Mouse (Mus musculus) liver, embryonic 15.5 days (tissue): Measurements from ENCODE around the gene Nkiras2. TPM values are rescaled to one million over a fixed set of nuclear protein-coding genes. Genes with fewer than 3 reads are reported as not detected.

Source experiments
- ATAC-seq: fragments of 200-750 bp; cut with Nextera tagmentation; 2 replicates; pipeline ENCODE4 v1.8.0; 2017; ENCODE audit warnings: moderate number of reproducible peaks, mild to moderate bottlenecking, moderate library complexity; ENCODE audit not compliant: insufficient read depth
- H3K27ac ChIP-seq: fragments of 300-500 bp; sonication (generic); replicated peaks from 2 replicates; pipeline ENCODE4 v1.5.1; 2015; ENCODE audit warnings: mild to moderate bottlenecking, inconsistent platforms
- H3K27me3 ChIP-seq: fragments of 300-500 bp; sonication (generic); 2 replicates; pipeline ENCODE4 v1.6.1; 2015; ENCODE audit warnings: mild to moderate bottlenecking, inconsistent platforms
- H3K36me3 ChIP-seq: fragments of 300-500 bp; sonication (generic); replicated peaks from 2 replicates; pipeline ENCODE4 v1.6.1; 2015; ENCODE audit warnings: moderate library complexity, mild to moderate bottlenecking, inconsistent platforms
- H3K4me1 ChIP-seq: fragments of 300-500 bp; sonication (generic); replicated peaks from 2 replicates; pipeline ENCODE4 v1.6.1; 2015; ENCODE audit warnings: inconsistent platforms
- H3K4me2 ChIP-seq: fragments of 300-500 bp; sonication (generic); 2 replicates; pipeline ENCODE4 v1.6.1; 2015; ENCODE audit warnings: moderate library complexity, mild to moderate bottlenecking, inconsistent platforms
- H3K4me3 ChIP-seq: fragments of 300-500 bp; sonication (generic); replicated peaks from 2 replicates; pipeline ENCODE4 v1.5.1; 2015; ENCODE audit warnings: mild to moderate bottlenecking, inconsistent platforms
- H3K9ac ChIP-seq: fragments of 300-500 bp; sonication (generic); 2 replicates; pipeline ENCODE4 v1.6.1; 2015; ENCODE audit warnings: moderate library complexity, mild to moderate bottlenecking, inconsistent platforms
- H3K9me3 ChIP-seq: fragments of 300-500 bp; sonication (generic); replicated peaks from 2 replicates; pipeline ENCODE4 v1.6.1; 2016; ENCODE audit warnings: inconsistent platforms
- WGBS: fragments of 180-500 bp; shearing (Covaris S2); methylation state at CpG from one replicate; pipeline ENCODE4 v1.1.7; 2015; ENCODE audit warnings: mixed read lengths; ENCODE audit not compliant: insufficient replicate concordance; 5-methylcytosine and 5-hydroxymethylcytosine counted together
- polyA plus RNA-seq: library from polyadenylated mRNA; unstranded; fragments of >200 nt; fragmentation: Nextera tagmentation; extraction: Ambion mirVana; gene quantifications from 2 replicates; pipeline ENCODE4 v1.2.1, GENCODE M21; 2015

Gene Nkiras2
- 18.8 and 19.2 TPM in 2 replicates for polyA plus RNA-seq

- H3K4me3 ChIP-seq, result peak within 1 kb of the TSS; percentile 92
- peaks cover 54% of the 10 kb centered on the region for H3K4me1 ChIP-seq
- under 1% methylated on average over 35 of the region's 36 CpGs for WGBS
- H3K9me3 ChIP-seq, result no peaks in the 10 kb centered on the region
- no peaks in the 10 kb centered on the region for H3K27me3 ChIP-seq
- peak within 1 kb of the TSS; percentile 82 for H3K27ac ChIP-seq
- peak within 1 kb of the TSS; percentile 85 for H3K9ac ChIP-seq
- H3K4me2 ChIP-seq, result peak within 1 kb of the TSS; percentile 86
- ATAC-seq, result peak; percentile 62
- no peaks in the 10 kb centered on the region for H3K36me3 ChIP-seq
These were observed at the start of gene Nkiras2 for GRCm38 (mm10) chr11:100618761-100619484. Gene Nkiras2 (plus strand): TSS chr11:100619244.

- H3K27ac ChIP-seq, result no peak overlapping the region
- H3K9me3 ChIP-seq, result no peaks in the 10 kb centered on the region
- no peak overlapping the region for H3K4me2 ChIP-seq
- no peak overlapping the region for H3K4me3 ChIP-seq
- ATAC-seq, result no peak
- H3K27me3 ChIP-seq, result peaks cover 16% of the 10 kb centered on the region
- H3K4me1 ChIP-seq, result peaks cover 16% of the 10 kb centered on the region
- no peaks in the 10 kb centered on the region for H3K36me3 ChIP-seq
- 47% methylated on average over 9 of the region's 9 CpGs for WGBS
- H3K9ac ChIP-seq, result no peak overlapping the region
These were observed 49.3 kb upstream of the Nkiras2 start for GRCm38 (mm10) chr11:100569789-100570188.

- Histone ChIP-seq H3K4me3 (peak overlapping the region; percentile 14), H3K27me3 (peaks cover 16% of the 10 kb centered on the region)
These were observed 48.4 kb upstream of the Nkiras2 start for GRCm38 (mm10) chr11:100570430-100571201.

GRCm38 (mm10) chr11:100571202-100571567 is 47.9 kb upstream of the Nkiras2 start:
- no peak for ATAC-seq
- Histone ChIP-seq H3K4me2 (peak overlapping the region; percentile 56), H3K9me3 (no peaks in the 10 kb centered on the region), H3K27me3 (peaks cover 16% of the 10 kb centered on the region), H3K36me3 (no peaks in the 10 kb centered on the region), H3K4me3 (peak overlapping the region; percentile 14), H3K4me1 (peaks cover 30% of the 10 kb centered on the region), H3K27ac (no peak overlapping the region), H3K9ac (no peak overlapping the region)
- 11% methylated on average over 16 of the region's 16 CpGs for WGBS

More at GRCm38 (mm10) chr11:100570430-100571201, 48.4 kb upstream of the Nkiras2 start:
- H3K9me3 ChIP-seq, result no peaks in the 10 kb centered on the region
- H3K36me3 ChIP-seq, result no peaks in the 10 kb centered on the region
- ATAC-seq, result no peak; the same call in 1 of the 2 replicates
- H3K9ac ChIP-seq, result no peak overlapping the region
- WGBS, result 7% methylated on average over 8 of the region's 8 CpGs
- H3K4me1 ChIP-seq, result peaks cover 24% of the 10 kb centered on the region
- peak overlapping the region; percentile 56 for H3K4me2 ChIP-seq
- no peak overlapping the region for H3K27ac ChIP-seq

- WGBS, result 37% methylated on average over 3 of the region's 3 CpGs
- Histone ChIP-seq H3K36me3 (peaks cover 4% of the 10 kb centered on the region; the same call in 1 of the 2 replicates), H3K9me3 (no peaks in the 10 kb centered on the region), H3K27ac (0 out of 2 replicates have a peak overlapping the region, but pooled peaks have one; percentile 42), H3K4me1 (peaks cover 34% of the 10 kb centered on the region), H3K27me3 (peaks cover 16% of the 10 kb centered on the region), H3K9ac (peak overlapping the region; percentile 45; the same call in 1 of the 2 replicates), H3K4me3 (peak overlapping the region; percentile 68), H3K4me2 (peak overlapping the region; percentile 80)
- ATAC-seq, result no peak
These were observed 44.9 kb upstream of the Nkiras2 start for GRCm38 (mm10) chr11:100574188-100574587.

- Histone ChIP-seq H3K27ac (peak within 1 kb of the TSS; percentile 42; the same call in 1 of the 2 replicates), H3K27me3 (peaks cover 16% of the 10 kb centered on the region), H3K4me1 (peaks cover 34% of the 10 kb centered on the region), H3K9ac (peak within 1 kb of the TSS; percentile 45), H3K9me3 (no peaks in the 10 kb centered on the region), H3K4me2 (peak within 1 kb of the TSS; percentile 80), H3K4me3 (peak within 1 kb of the TSS; percentile 68), H3K36me3 (peaks cover 11% of the 10 kb centered on the region; the same call in 1 of the 2 replicates)
- WGBS, result 1% methylated on average over 47 of the region's 47 CpGs
- peak; percentile 57 for ATAC-seq
These were observed 44.1 kb upstream of the Nkiras2 start, which contains the start of gene Cnp for GRCm38 (mm10) chr11:100574708-100575483. Gene Cnp (plus strand): TSS chr11:100574904.

GRCm38 (mm10) chr11:100575484-100575855 is 43.6 kb upstream of the Nkiras2 start:
- peak; percentile 36; the same call in 1 of the 2 replicates for ATAC-seq
- H3K4me2 ChIP-seq, result peak overlapping the region; percentile 80
- H3K9ac ChIP-seq, result peak overlapping the region; percentile 45
- H3K4me3 ChIP-seq, result peak overlapping the region; percentile 68
- WGBS, result 33% methylated on average over 2 of the region's 2 CpGs
- H3K27ac ChIP-seq, result 0 out of 2 replicates have a peak overlapping the region, but pooled peaks have one; percentile 42
- peaks cover 15% of the 10 kb centered on the region; the same call in 1 of the 2 replicates for H3K36me3 ChIP-seq
- no peaks in the 10 kb centered on the region for H3K9me3 ChIP-seq
- peaks cover 34% of the 10 kb centered on the region for H3K4me1 ChIP-seq
- H3K27me3 ChIP-seq, result peaks cover 16% of the 10 kb centered on the region

GRCm38 (mm10) chr11:100576256-100576655 is 42.8 kb upstream of the Nkiras2 start:
- Histone ChIP-seq H3K4me1 (peaks cover 26% of the 10 kb centered on the region), H3K36me3 (peaks cover 23% of the 10 kb centered on the region; the same call in 1 of the 2 replicates), H3K27me3 (peaks cover 8% of the 10 kb centered on the region), H3K4me2 (peak overlapping the region; percentile 80), H3K9ac (no peak overlapping the region), H3K9me3 (no peaks in the 10 kb centered on the region), H3K4me3 (no peak overlapping the region), H3K27ac (no peak overlapping the region; the same call in 1 of the 2 replicates)
- no peak for ATAC-seq
- 73% methylated on average over 21 of the region's 21 CpGs for WGBS

- Histone ChIP-seq H3K4me2 (no peak overlapping the region), H3K4me1 (peaks cover 25% of the 10 kb centered on the region), H3K9ac (no peak overlapping the region), H3K4me3 (no peak overlapping the region), H3K36me3 (peaks cover 40% of the 10 kb centered on the region), H3K9me3 (no peaks in the 10 kb centered on the region), H3K27ac (no peak overlapping the region), H3K27me3 (no peaks in the 10 kb centered on the region)
- WGBS, result 68% methylated on average over 8 of the region's 8 CpGs
- no peak for ATAC-seq
These were observed 41.0 kb upstream of the Nkiras2 start for GRCm38 (mm10) chr11:100577852-100578599.
